Mouse (Mus musculus): ENCODE measurements around the gene Dcaf15.
A peak's percentile ranks its signal among the peaks of the same experiment; 100 is the strongest.

The Dcaf15 gene

GRCm38 (mm10) chr8:84065457-84066072 lies 39.0 kb downstream of the Dcaf15 start:
- DNase-seq = no peak

- no peak for DNase-seq
Measured at GRCm38 (mm10) chr8:84065037-84065436, 39.5 kb downstream of the Dcaf15 start, which contains the start of gene Gm10643. Gene Gm10643 (minus strand): TSS chr8:84065137.

GRCm38 (mm10) chr8:84063861-84064610 lies 40.5 kb downstream of the Dcaf15 start:
- peak; percentile 77 for DNase-seq

GRCm38 (mm10) chr8:84060245-84060644 lies 44.3 kb downstream of the Dcaf15 start:
- no peak for DNase-seq

GRCm38 (mm10) chr8:84059226-84059625 lies 45.3 kb downstream of the Dcaf15 start:
- DNase-seq = no peak

GRCm38 (mm10) chr8:84057827-84058226 lies 46.7 kb downstream of the Dcaf15 start:
- DNase-seq = no peak

GRCm38 (mm10) chr8:84053229-84053628 lies 51.3 kb downstream of the Dcaf15 start:
- DNase-seq = no peak

GRCm38 (mm10) chr8:84052746-84053145 lies 51.8 kb downstream of the Dcaf15 start:
- DNase-seq = no peak

- no peak for DNase-seq
Measured at GRCm38 (mm10) chr8:84048171-84048570, 56.4 kb downstream of the Dcaf15 start.

All from thymus, postnatal 4 days (tissue).